Mouse (Mus musculus): Measurements from ENCODE around the gene Gm9964.

DNA sequence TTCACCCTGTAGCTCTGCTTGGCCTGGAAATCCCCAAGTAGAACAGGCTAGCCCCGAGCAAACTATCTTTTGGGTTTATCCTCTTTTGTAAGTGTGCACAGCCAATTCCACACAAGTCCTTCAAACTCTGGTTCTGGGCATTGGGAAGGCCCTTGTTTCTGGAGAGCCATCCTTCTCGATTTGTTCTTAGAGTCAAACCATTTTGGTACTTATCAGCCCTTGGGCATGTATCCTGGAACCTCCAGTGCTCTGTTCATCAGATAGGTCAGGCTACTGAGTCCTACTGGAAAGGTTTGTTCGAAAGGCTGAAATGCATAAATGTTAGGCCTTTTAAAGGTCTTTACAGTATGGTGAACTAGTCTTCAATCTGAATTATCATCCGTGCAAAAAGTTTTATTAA, 41.9 kb upstream of the Gm9964 start:
- TF ChIP-seq POLR2A (IDR thresholded peaks at IDR 0.05; ENCODE audit: control insufficient read depth, extremely low read depth, insufficient read depth, low read length, poor library complexity) (no peak), CTCF (IDR thresholded peaks at IDR 0.05; ENCODE audit: borderline replicate concordance, control insufficient read depth, extremely low read depth, insufficient read depth, low read length, poor library complexity) (no peak)

Measured in thymus, adult 2 months (tissue).